Mouse (Mus musculus) R1 (cell line): ENCODE results near the gene Ssr3.

ENCODE experiments used
- DNase-seq: peaks from one replicate; pipeline ENCODE4 v3.0.0-alpha.2; 2018; ENCODE audit warnings: low read depth, low spot score

Gene Ssr3

GRCm38 (mm10) chr3:65392421-65392817, at the start of gene Ssr3:
Ssr3 (minus strand) TSS chr3:65392623.
- peak; percentile 99 for DNase-seq

- DNase-seq = no peak
Measured at GRCm38 (mm10) chr3:65441586-65442111, 49.2 kb upstream of the Ssr3 start.

- DNase-seq = no peak
Measured at GRCm38 (mm10) chr3:65438511-65439228, 46.2 kb upstream of the Ssr3 start.

GRCm38 (mm10) chr3:65435812-65436211, 43.4 kb upstream of the Ssr3 start:
- no peak for DNase-seq

GRCm38 (mm10) chr3:65435101-65435571, 42.7 kb upstream of the Ssr3 start:
- DNase-seq = peak; percentile 71

- DNase-seq = peak; percentile 52
Measured at GRCm38 (mm10) chr3:65432236-65432635, 39.8 kb upstream of the Ssr3 start.

GRCm38 (mm10) chr3:65419706-65420105, 27.3 kb upstream of the Ssr3 start:
- no peak for DNase-seq

- DNase-seq = no peak
Measured at GRCm38 (mm10) chr3:65417913-65418594, 25.6 kb upstream of the Ssr3 start.

GRCm38 (mm10) chr3:65416571-65416970, 24.1 kb upstream of the Ssr3 start:
- no peak for DNase-seq

GRCm38 (mm10) chr3:65407891-65408290, 15.5 kb upstream of the Ssr3 start:
- DNase-seq = no peak

- no peak for DNase-seq
Measured at GRCm38 (mm10) chr3:65405781-65406180, 13.4 kb upstream of the Ssr3 start.

GRCm38 (mm10) chr3:65397566-65397965, 5.1 kb upstream of the Ssr3 start:
- DNase-seq = no peak

- no peak for DNase-seq
Measured at GRCm38 (mm10) chr3:65396835-65397504, 4.5 kb upstream of the Ssr3 start.

GRCm38 (mm10) chr3:65395111-65395510, 2.7 kb upstream of the Ssr3 start:
- peak; percentile 90 for DNase-seq

- peak; percentile 61 for DNase-seq
Measured at GRCm38 (mm10) chr3:65391784-65392420, 521 bp downstream of the Ssr3 start.

GRCm38 (mm10) chr3:65391222-65391783, 1.1 kb downstream of the Ssr3 start:
- DNase-seq = no peak

GRCm38 (mm10) chr3:65385771-65386170, 6.7 kb downstream of the Ssr3 start:
- DNase-seq = no peak

- no peak for DNase-seq
Measured at GRCm38 (mm10) chr3:65384431-65384830, 8.0 kb downstream of the Ssr3 start.

- DNase-seq = no peak
Measured at GRCm38 (mm10) chr3:65381094-65381493, 11.3 kb downstream of the Ssr3 start.

GRCm38 (mm10) chr3:65379884-65380539, 12.4 kb downstream of the Ssr3 start:
- DNase-seq = peak; percentile 56

- no peak for DNase-seq
Measured at GRCm38 (mm10) chr3:65378724-65379123, 13.7 kb downstream of the Ssr3 start.
